Mouse (Mus musculus) limb, embryonic 15.5 days (tissue): ENCODE data around the gene Tecpr1. TPM values are rescaled to one million over a fixed set of nuclear protein-coding genes. Genes with fewer than 3 reads are reported as not detected.

Experiments used
- ATAC-seq: fragments of 200-750 bp; cut with Nextera tagmentation; 2 replicates; pipeline ENCODE4 v1.8.0; 2017; ENCODE audit warnings: low read depth, moderate TSS enrichment; ENCODE audit not compliant: insufficient number of reproducible peaks, low FRiP score, low TSS enrichment
- H3K27ac ChIP-seq: fragments of 300-500 bp; sonication (generic); 2 replicates; pipeline ENCODE4 v1.5.1; 2015; ENCODE audit warnings: moderate library complexity, mild to moderate bottlenecking, inconsistent platforms
- H3K27me3 ChIP-seq: fragments of 300-500 bp; sonication (generic); 2 replicates; pipeline ENCODE4 v1.6.1; 2015; ENCODE audit warnings: inconsistent platforms
- H3K36me3 ChIP-seq: fragments of 300-500 bp; sonication (generic); 2 replicates; pipeline ENCODE4 v1.6.1; 2015; ENCODE audit warnings: inconsistent platforms
- H3K4me1 ChIP-seq: fragments of 300-500 bp; sonication (generic); 2 replicates; pipeline ENCODE4 v1.6.1; 2015; ENCODE audit warnings: inconsistent platforms
- H3K4me2 ChIP-seq: fragments of 300-500 bp; sonication (generic); 2 replicates; pipeline ENCODE4 v1.6.1; 2015; ENCODE audit warnings: mild to moderate bottlenecking, inconsistent platforms
- H3K4me3 ChIP-seq: fragments of 300-500 bp; sonication (generic); 2 replicates; pipeline ENCODE4 v1.5.1; 2015; ENCODE audit warnings: mild to moderate bottlenecking, inconsistent platforms
- H3K9ac ChIP-seq: fragments of 300-500 bp; sonication (generic); 2 replicates; pipeline ENCODE4 v1.6.1; 2015; ENCODE audit warnings: inconsistent platforms
- H3K9me3 ChIP-seq: fragments of 300-500 bp; sonication (generic); 2 replicates; pipeline ENCODE4 v1.6.1; 2016; ENCODE audit warnings: inconsistent platforms
- WGBS: fragments of 180-500 bp; shearing (Covaris S2); methylation state at CpG from one replicate; pipeline ENCODE4 v1.1.7; 2015; 5-methylcytosine and 5-hydroxymethylcytosine counted together
- polyA plus RNA-seq: library from polyadenylated mRNA; unstranded; fragments of >200 nt; fragmentation: Nextera tagmentation; extraction: Ambion mirVana; gene quantifications from 2 replicates; pipeline ENCODE4 v1.2.1, GENCODE M21; 2015

Tecpr1 gene
- polyA plus RNA-seq, 1 experiment from 2014 or later: 21.7 TPM

DNA sequence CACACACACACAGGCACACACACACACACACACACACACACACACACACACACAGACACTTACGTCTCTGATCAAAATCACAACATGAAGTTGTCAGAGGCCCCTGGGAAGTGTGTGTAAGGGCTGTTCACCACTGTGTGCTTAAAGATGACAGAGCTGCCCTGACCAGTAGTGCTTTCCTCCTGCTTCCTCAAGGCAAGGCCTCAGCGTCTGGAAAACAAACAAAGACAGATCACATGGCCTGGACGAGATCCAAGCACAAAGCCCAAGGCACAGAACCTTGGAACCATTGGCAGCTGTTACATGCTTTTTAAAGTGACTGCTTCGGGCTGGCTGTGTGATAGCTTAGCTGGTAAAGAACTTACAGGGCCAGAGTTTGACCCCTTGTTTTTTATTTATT is 64.8 kb downstream of the Tecpr1 start:
- Histone ChIP-seq H3K36me3 (peaks cover 9% of the 10 kb centered on the region; the same call in 1 of the 2 replicates), H3K27me3 (no peaks in the 10 kb centered on the region), H3K9me3 (no peaks in the 10 kb centered on the region), H3K4me3 (no peak overlapping the region), H3K4me2 (no peak overlapping the region), H3K27ac (peak overlapping the region; percentile 59; the same call in 1 of the 2 replicates), H3K4me1 (peaks cover 15% of the 10 kb centered on the region), H3K9ac (no peak overlapping the region)
- WGBS: 29% methylated on average over 4 of the region's 4 CpGs
- ATAC-seq: no peak

DNA sequence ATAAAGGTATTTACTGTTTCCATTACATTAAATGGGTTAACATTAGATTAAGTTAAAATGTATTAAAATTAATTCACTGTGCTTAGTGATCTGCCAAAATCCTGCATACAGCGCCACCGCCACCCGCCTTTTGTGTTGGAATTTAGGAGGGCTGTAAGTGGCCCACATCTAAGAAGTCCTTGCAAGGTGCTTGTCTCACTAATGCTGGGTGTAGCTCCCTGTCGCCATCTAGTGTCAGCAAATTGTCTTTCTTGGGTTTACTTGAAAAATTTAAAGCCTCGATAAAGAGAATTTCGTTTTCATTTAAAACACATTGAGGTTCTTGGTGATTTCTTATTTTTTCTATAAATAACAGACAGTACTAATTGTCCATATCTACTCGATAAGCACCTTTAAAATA is 68.9 kb downstream of the Tecpr1 start:
- Histone ChIP-seq H3K27me3 (no peaks in the 10 kb centered on the region), H3K9me3 (no peaks in the 10 kb centered on the region), H3K4me2 (no peak overlapping the region), H3K27ac (no peak overlapping the region), H3K36me3 (peaks cover 15% of the 10 kb centered on the region; the same call in 1 of the 2 replicates), H3K9ac (no peak overlapping the region), H3K4me3 (no peak overlapping the region), H3K4me1 (peaks cover 8% of the 10 kb centered on the region; the same call in 1 of the 2 replicates)
- 27% methylated on average over 7 of the region's 7 CpGs for WGBS
- ATAC-seq: no peak

DNA sequence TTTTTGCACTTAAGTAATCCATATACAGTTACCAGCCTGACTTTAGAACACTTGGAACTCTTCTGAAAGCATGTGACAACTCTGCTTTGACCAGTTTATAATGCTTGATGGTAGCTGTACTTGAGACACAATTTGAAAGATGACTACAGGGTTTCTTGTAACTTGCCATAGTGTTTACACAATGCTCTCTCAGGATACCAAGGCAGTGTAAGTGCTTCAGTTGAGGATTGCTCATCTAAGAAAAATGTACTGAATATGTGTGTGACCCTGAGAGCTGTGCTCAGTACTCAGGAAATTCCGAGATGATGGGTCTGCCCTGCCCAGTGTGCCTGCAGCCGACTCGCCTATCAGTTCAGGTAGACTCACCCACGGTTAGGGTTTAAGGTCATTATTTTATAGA is 72.1 kb downstream of the Tecpr1 start:
- 82% methylated on average over 4 of the region's 4 CpGs for WGBS
- H3K4me3 ChIP-seq: no peak overlapping the region
- no peak for ATAC-seq
- H3K27me3 ChIP-seq: no peaks in the 10 kb centered on the region
- H3K9ac ChIP-seq: no peak overlapping the region
- H3K4me1 ChIP-seq: no peaks in the 10 kb centered on the region
- H3K9me3 ChIP-seq: no peaks in the 10 kb centered on the region
- no peak overlapping the region for H3K27ac ChIP-seq
- H3K4me2 ChIP-seq: no peak overlapping the region
- peaks cover 35% of the 10 kb centered on the region for H3K36me3 ChIP-seq

DNA sequence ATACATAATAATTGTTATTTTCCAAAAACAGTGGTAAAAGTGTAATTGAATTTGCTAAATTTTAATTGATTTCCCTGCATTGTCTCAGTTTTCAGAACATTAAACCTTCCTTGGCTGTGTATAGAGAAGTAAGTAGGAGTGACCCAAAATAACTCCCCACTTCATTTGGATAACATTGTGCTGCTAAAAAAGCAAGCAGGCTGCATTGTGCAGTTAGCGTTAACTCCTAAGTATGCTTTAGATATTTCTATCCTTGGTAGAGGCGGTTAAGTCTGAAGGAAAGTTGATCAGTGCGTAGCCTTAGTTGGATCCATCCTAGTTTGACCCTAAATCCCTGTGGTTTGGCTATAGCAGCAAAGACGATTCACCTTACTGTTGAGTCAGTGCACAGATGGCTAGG is 73.9 kb downstream of the Tecpr1 start:
- no peaks in the 10 kb centered on the region for H3K27me3 ChIP-seq
- H3K9me3 ChIP-seq: no peaks in the 10 kb centered on the region
- peaks cover 36% of the 10 kb centered on the region for H3K36me3 ChIP-seq
- no peak overlapping the region for H3K9ac ChIP-seq
- no peak overlapping the region for H3K27ac ChIP-seq
- H3K4me1 ChIP-seq: no peaks in the 10 kb centered on the region
- no peak for ATAC-seq
- H3K4me3 ChIP-seq: no peak overlapping the region
- H3K4me2 ChIP-seq: no peak overlapping the region
- 95% methylated on average over 4 of the region's 4 CpGs for WGBS

DNA sequence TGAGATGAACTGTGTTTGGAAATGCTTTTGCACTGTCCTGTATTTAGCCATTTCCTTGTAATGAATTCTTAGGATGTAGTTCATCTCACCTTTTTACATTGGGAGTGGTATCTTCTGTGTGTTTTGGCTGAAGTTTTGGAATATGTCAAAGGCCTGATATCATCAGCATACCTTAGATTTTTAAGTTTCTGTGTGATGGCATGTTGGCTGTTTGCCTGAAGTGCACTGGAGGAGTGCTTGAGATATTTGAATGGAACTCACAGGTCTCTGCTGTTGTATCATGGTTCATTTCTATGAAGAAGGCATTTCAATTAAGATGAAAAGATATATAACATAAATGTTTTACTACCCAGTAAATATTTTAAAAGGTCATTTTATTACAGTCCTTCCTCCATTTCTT is 76.5 kb downstream of the Tecpr1 start:
- Histone ChIP-seq H3K36me3 (peaks cover 42% of the 10 kb centered on the region), H3K27me3 (no peaks in the 10 kb centered on the region), H3K9me3 (no peaks in the 10 kb centered on the region), H3K4me1 (no peaks in the 10 kb centered on the region), H3K9ac (no peak overlapping the region), H3K27ac (no peak overlapping the region), H3K4me2 (no peak overlapping the region), H3K4me3 (no peak overlapping the region)
- ATAC-seq: no peak

Other genes with a start within 250 kb of the Tecpr1 start
- gene Ccz1, start 208.7 kb downstream of the Tecpr1 start, polyA plus RNA-seq: 63.2 and 66.8 TPM in 2 replicates
- 0.40 and 0.68 TPM in 2 replicates for gene Ocm, start 196.9 kb downstream of the Tecpr1 start, polyA plus RNA-seq
- 3.2 and 3.5 TPM in 2 replicates for gene Lmtk2, start 123.2 kb downstream of the Tecpr1 start, polyA plus RNA-seq
- gene Bhlha15, start 33.3 kb downstream of the Tecpr1 start, polyA plus RNA-seq: 0.28 and 0.38 TPM in 2 replicates
- gene Bri3, start 20.8 kb upstream of the Tecpr1 start, polyA plus RNA-seq: 81.5 and 97.3 TPM in 2 replicates
- 12.7 and 13.6 TPM in 2 replicates for gene Baiap2l1, start 134.5 kb upstream of the Tecpr1 start, polyA plus RNA-seq